Comparison of ENCODE assay signal across 16 mouse cellular contexts in the genomic region with DNA sequence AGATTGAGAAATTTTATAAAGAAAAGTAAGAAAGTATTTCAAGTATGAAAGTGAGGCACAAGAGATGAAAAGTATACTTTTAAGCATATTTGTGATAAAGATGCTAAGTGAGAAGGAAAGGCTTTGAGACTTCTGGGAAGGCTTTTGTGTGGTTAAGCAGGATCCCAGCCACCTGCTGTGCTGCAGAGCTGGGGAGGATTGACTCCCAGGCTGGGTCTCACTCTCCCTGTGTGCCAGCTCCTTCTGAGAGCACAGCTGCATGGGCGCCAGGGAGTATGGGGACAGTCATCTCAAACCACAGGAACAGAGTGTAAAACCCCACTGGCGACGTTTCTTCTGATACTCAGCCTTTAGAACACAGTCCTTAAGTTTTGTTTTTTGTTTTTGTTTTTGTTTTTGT. TPM values are rescaled to one million over a fixed set of nuclear protein-coding genes. Genes with fewer than 3 reads are reported as not detected.
"Had no signal": no experiment of that assay in that cellular context is flagged by ENCODE, and none has a peak within 500 bp of the region (broad histone marks: within the 10 kb centered on the region; RNA-seq: fewer than 3 reads in every experiment).

No protein-coding gene starts in this region.

- DNase-seq: kidney, adult 2 months; kidney, postnatal 36 days; layer of hippocampus, postnatal 36 days; liver, postnatal 0 days; lung, embryonic 14.5 days; lung, postnatal 36 days; midbrain, embryonic 14.5 days; thymus, adult 18-20 months; thymus, postnatal 14 days had no signal

- ATAC-seq: intestine, postnatal 0 days; liver, postnatal 0 days; lung, postnatal 0 days had no signal

RNA-seq across cellular contexts. Expression of a gene that starts 3.3 kb away (rescaled TPM):
- total RNA-seq: layer of hippocampus, adult 8-10 months; layer of hippocampus, postnatal 10 days; layer of hippocampus, postnatal 36 days; left cerebral cortex, adult 2 months; left cerebral cortex, postnatal 10 days; left cerebral cortex, postnatal 36 days had no signal
